Mouse (Mus musculus) hindbrain, embryonic 15.5 days (tissue): Measurements from ENCODE around the gene Slfn2. TPM values are rescaled to one million over a fixed set of nuclear protein-coding genes. Genes with fewer than 3 reads are reported as not detected.
"Not testable (repeated sequence)": the region's sequence is repeated elsewhere in the genome, so short reads cannot be mapped to it uniquely, and the experiment has no call there.

Source experiments
- ATAC-seq: fragments of 200-750 bp; cut with Nextera tagmentation; 2 replicates; pipeline ENCODE4 v1.8.0; 2017; ENCODE audit warnings: low read depth, moderate number of reproducible peaks, moderate TSS enrichment; ENCODE audit not compliant: low FRiP score
- H3K27ac ChIP-seq: fragments of 300-500 bp; sonication (generic); replicated peaks from 2 replicates; pipeline ENCODE4 v1.5.1; 2015; ENCODE audit warnings: mild to moderate bottlenecking, inconsistent platforms
- H3K27me3 ChIP-seq: fragments of 300-500 bp; sonication (generic); 2 replicates; pipeline ENCODE4 v1.6.1; 2015; ENCODE audit warnings: control low read depth, inconsistent platforms
- H3K36me3 ChIP-seq: fragments of 300-500 bp; sonication (generic); 2 replicates; pipeline ENCODE4 v1.6.1; 2015; ENCODE audit warnings: control low read depth, inconsistent platforms
- H3K4me1 ChIP-seq: fragments of 300-500 bp; sonication (generic); replicated peaks from 2 replicates; pipeline ENCODE4 v1.6.1; 2015; ENCODE audit warnings: control low read depth, inconsistent platforms
- H3K4me2 ChIP-seq: fragments of 300-500 bp; sonication (generic); 2 replicates; pipeline ENCODE4 v1.6.1; 2015; ENCODE audit warnings: moderate library complexity, mild to moderate bottlenecking, inconsistent platforms
- H3K4me3 ChIP-seq: fragments of 300-500 bp; sonication (generic); 2 replicates; pipeline ENCODE4 v1.5.1; 2015; ENCODE audit warnings: mild to moderate bottlenecking, inconsistent platforms
- H3K9ac ChIP-seq: fragments of 300-500 bp; sonication (generic); 2 replicates; pipeline ENCODE4 v1.6.1; 2015; ENCODE audit warnings: inconsistent platforms
- H3K9me3 ChIP-seq: fragments of 300-500 bp; sonication (generic); 2 replicates; pipeline ENCODE4 v1.6.1; 2016; ENCODE audit warnings: control low read depth, inconsistent platforms
- WGBS: fragments of 180-500 bp; shearing (Covaris S2); methylation state at CpG from one replicate; pipeline ENCODE4 v1.1.7; 2015; 5-methylcytosine and 5-hydroxymethylcytosine counted together
- polyA plus RNA-seq: library from polyadenylated mRNA; unstranded; fragments of >200 nt; fragmentation: Nextera tagmentation; extraction: Ambion mirVana; gene quantifications from 2 replicates; pipeline ENCODE4 v1.2.1, GENCODE M21; 2015

Slfn2 gene
- polyA plus RNA-seq = 1.6 and 2.2 TPM in 2 replicates

GRCm38 (mm10) chr11:83064946-83065345, at the start of gene Slfn2:
Gene Slfn2 (plus strand): TSS chr11:83065112.
- Histone ChIP-seq H3K27me3 (no peaks in the 10 kb centered on the region), H3K9me3 (no peaks in the 10 kb centered on the region), H3K4me2 (no peak within 1 kb of the TSS), H3K9ac (no peak within 1 kb of the TSS), H3K36me3 (no peaks in the 10 kb centered on the region), H3K4me1 (no peaks in the 10 kb centered on the region), H3K27ac (no peak within 1 kb of the TSS), H3K4me3 (no peak within 1 kb of the TSS)
- 94% methylated on average over 2 of the region's 2 CpGs for WGBS
- no peak for ATAC-seq

GRCm38 (mm10) chr11:83016093-83016492, 48.8 kb upstream of the Slfn2 start:
- no peak overlapping the region for H3K27ac ChIP-seq
- no peaks in the 10 kb centered on the region for H3K9me3 ChIP-seq
- H3K36me3 ChIP-seq = no peaks in the 10 kb centered on the region
- H3K27me3 ChIP-seq = no peaks in the 10 kb centered on the region
- H3K9ac ChIP-seq = no peak overlapping the region
- H3K4me2 ChIP-seq = no peak overlapping the region
- H3K4me1 ChIP-seq = no peaks in the 10 kb centered on the region
- no peak overlapping the region for H3K4me3 ChIP-seq
- no peak for ATAC-seq

GRCm38 (mm10) chr11:83019561-83020519, 45.1 kb upstream of the Slfn2 start:
- H3K4me3 ChIP-seq, H3K4me1 ChIP-seq, ATAC-seq, H3K27ac ChIP-seq, H3K9me3 ChIP-seq, H3K9ac ChIP-seq, H3K36me3 ChIP-seq, H3K4me2 ChIP-seq, H3K27me3 ChIP-seq: not testable (repeated sequence)
- 86% methylated on average over 18 of the region's 18 CpGs for WGBS

- 75% methylated on average over 5 of the region's 5 CpGs for WGBS
- Histone ChIP-seq H3K4me2 (no peak within 1 kb of the TSS), H3K27me3 (no peaks in the 10 kb centered on the region), H3K9ac (no peak within 1 kb of the TSS), H3K36me3 (no peaks in the 10 kb centered on the region), H3K27ac (no peak within 1 kb of the TSS), H3K9me3 (no peaks in the 10 kb centered on the region), H3K4me3 (no peak within 1 kb of the TSS), H3K4me1 (no peaks in the 10 kb centered on the region)
- ATAC-seq = no peak
Observed at GRCm38 (mm10) chr11:83020621-83021020, 44.3 kb upstream of the Slfn2 start, which contains the start of gene Slfn8. Gene Slfn8 (minus strand): TSS chr11:83020810.

GRCm38 (mm10) chr11:83038686-83039085, 26.2 kb upstream of the Slfn2 start:
- not testable (repeated sequence) for H3K27me3 ChIP-seq, H3K9me3 ChIP-seq, H3K4me1 ChIP-seq, H3K36me3 ChIP-seq, H3K4me2 ChIP-seq, H3K9ac ChIP-seq, H3K27ac ChIP-seq, H3K4me3 ChIP-seq, ATAC-seq
- WGBS = 85% methylated on average over 3 of the region's 3 CpGs

GRCm38 (mm10) chr11:83039156-83039555, 25.8 kb upstream of the Slfn2 start:
- Histone ChIP-seq H3K4me1 (no peaks in the 10 kb centered on the region), H3K9ac (no peak overlapping the region), H3K36me3 (no peaks in the 10 kb centered on the region), H3K27me3 (peaks cover 6% of the 10 kb centered on the region), H3K4me2 (no peak overlapping the region), H3K9me3 (no peaks in the 10 kb centered on the region), H3K27ac (no peak overlapping the region), H3K4me3 (no peak overlapping the region)
- 50% methylated on average over 1 of the region's 1 CpGs for WGBS
- no peak for ATAC-seq

- Histone ChIP-seq H3K27me3 (peaks cover 6% of the 10 kb centered on the region), H3K4me1 (no peaks in the 10 kb centered on the region), H3K4me3 (no peak overlapping the region), H3K27ac (no peak overlapping the region), H3K9ac (no peak overlapping the region), H3K36me3 (no peaks in the 10 kb centered on the region), H3K9me3 (no peaks in the 10 kb centered on the region), H3K4me2 (peak overlapping the region; percentile 24; the same call in 1 of the 2 replicates)
- WGBS = 9% methylated on average over 19 of the region's 19 CpGs
- ATAC-seq = no peak
Observed at GRCm38 (mm10) chr11:83039796-83040195, 25.1 kb upstream of the Slfn2 start.

- Histone ChIP-seq H3K4me1 (no peaks in the 10 kb centered on the region), H3K27ac (no peak overlapping the region), H3K9ac (no peak overlapping the region), H3K36me3 (no peaks in the 10 kb centered on the region), H3K4me3 (no peak overlapping the region), H3K9me3 (no peaks in the 10 kb centered on the region), H3K27me3 (peaks cover 6% of the 10 kb centered on the region), H3K4me2 (0 out of 2 replicates have a peak overlapping the region, but pooled peaks have one; percentile 24)
- 32% methylated on average over 1 of the region's 1 CpGs for WGBS
- no peak for ATAC-seq
Observed at GRCm38 (mm10) chr11:83040325-83040724, 24.6 kb upstream of the Slfn2 start.

- Histone ChIP-seq H3K27me3 (peaks cover 6% of the 10 kb centered on the region), H3K27ac (no peak overlapping the region), H3K4me3 (no peak overlapping the region), H3K4me2 (no peak overlapping the region), H3K9me3 (no peaks in the 10 kb centered on the region), H3K36me3 (no peaks in the 10 kb centered on the region), H3K9ac (no peak overlapping the region), H3K4me1 (no peaks in the 10 kb centered on the region)
- ATAC-seq = no peak
Observed at GRCm38 (mm10) chr11:83041000-83041399, 23.9 kb upstream of the Slfn2 start.

GRCm38 (mm10) chr11:83043891-83044290, 21.0 kb upstream of the Slfn2 start:
- Histone ChIP-seq H3K4me1 (no peaks in the 10 kb centered on the region), H3K4me3 (no peak overlapping the region), H3K4me2 (no peak overlapping the region), H3K27me3 (peaks cover 6% of the 10 kb centered on the region), H3K27ac (no peak overlapping the region), H3K36me3 (no peaks in the 10 kb centered on the region), H3K9me3 (no peaks in the 10 kb centered on the region), H3K9ac (no peak overlapping the region)
- no peak for ATAC-seq
- 84% methylated on average over 4 of the region's 4 CpGs for WGBS

GRCm38 (mm10) chr11:83045642-83046041, 19.3 kb upstream of the Slfn2 start:
- Histone ChIP-seq H3K36me3 (no peaks in the 10 kb centered on the region), H3K9me3 (no peaks in the 10 kb centered on the region), H3K4me3 (no peak overlapping the region), H3K9ac (no peak overlapping the region), H3K4me1 (no peaks in the 10 kb centered on the region), H3K4me2 (no peak overlapping the region), H3K27me3 (no peaks in the 10 kb centered on the region), H3K27ac (no peak overlapping the region)
- 90% methylated on average over 3 of the region's 3 CpGs for WGBS
- ATAC-seq = no peak

GRCm38 (mm10) chr11:83057863-83058262, 7.0 kb upstream of the Slfn2 start:
- no peak for ATAC-seq
- H3K4me3 ChIP-seq = no peak overlapping the region
- H3K4me1 ChIP-seq = no peaks in the 10 kb centered on the region
- H3K27me3 ChIP-seq = no peaks in the 10 kb centered on the region
- 8% methylated on average over 5 of the region's 5 CpGs for WGBS
- H3K9me3 ChIP-seq = no peaks in the 10 kb centered on the region
- H3K27ac ChIP-seq = no peak overlapping the region
- H3K9ac ChIP-seq = no peak overlapping the region
- no peak overlapping the region for H3K4me2 ChIP-seq
- no peaks in the 10 kb centered on the region for H3K36me3 ChIP-seq
